Comparison of ENCODE assay signal across 19 mouse cellular contexts in genomic region chr7:118764725-118765124, GRCm38 (mm10). TPM values are rescaled to one million over a fixed set of nuclear protein-coding genes. Genes with fewer than 3 reads are reported as not detected.
DNase-seq lines count a peak whose midpoint lies in the region; ATAC-seq lines count a peak whose summit lies in the region.
"Had no signal": no experiment of that assay in that cellular context is flagged by ENCODE, and none has a peak within 500 bp of the region (broad histone marks: within the 10 kb centered on the region; RNA-seq: fewer than 3 reads in every experiment).

No protein-coding gene starts in this region.

- no peak for ATAC-seq in kidney, embryonic 15.5 days (replicated peaks; ENCODE audit: low FRiP score)
- no peak for ATAC-seq in kidney, embryonic 16.5 days (ENCODE audit: low FRiP score, low TSS enrichment)
- ATAC-seq in megakaryocyte progenitor cell, adult 5-6 weeks (replicated peaks; ENCODE audit: poor library complexity), result no peak
- ATAC-seq: forebrain, embryonic 13.5 days; forebrain, postnatal 0 days had no signal

- peaks cover 56% of the 10 kb centered on the region for H3K36me3 ChIP-seq in kidney, embryonic 15.5 days
- peaks cover 15% of the 10 kb centered on the region for H3K36me3 ChIP-seq in kidney, embryonic 16.5 days (ENCODE audit: insufficient read depth, low read length)

- H3K4me2 ChIP-seq in kidney, embryonic 15.5 days, result no peak overlapping the region
- H3K4me2 ChIP-seq in kidney, embryonic 16.5 days (replicated peaks; ENCODE audit: low read depth, low read length), result no peak overlapping the region
- H3K4me2 ChIP-seq: forebrain, embryonic 13.5 days; hindbrain, embryonic 13.5 days had no signal

- no peaks in the 10 kb centered on the region for H3K27me3 ChIP-seq in kidney, embryonic 15.5 days
- no peaks in the 10 kb centered on the region for H3K27me3 ChIP-seq in kidney, embryonic 16.5 days (ENCODE audit: insufficient read depth, low read length)
- H3K27me3 ChIP-seq: forebrain, embryonic 13.5 days; hindbrain, embryonic 13.5 days; Patski had no signal

- no peaks in the 10 kb centered on the region for H3K9me3 ChIP-seq in kidney, embryonic 15.5 days (replicated peaks)
- no peaks in the 10 kb centered on the region for H3K9me3 ChIP-seq in kidney, embryonic 16.5 days (ENCODE audit: low read length)
- H3K9me3 ChIP-seq: embryonic facial prominence, embryonic 10.5 days; forebrain, embryonic 13.5 days; hindbrain, embryonic 13.5 days had no signal

- no peak overlapping the region for H3K27ac ChIP-seq in kidney, embryonic 15.5 days
- peak overlapping the region; percentile 30; the same call in 1 of the 2 replicates for H3K27ac ChIP-seq in kidney, embryonic 16.5 days (ENCODE audit: low read length)
- H3K27ac ChIP-seq: embryonic facial prominence, embryonic 10.5 days; forebrain, embryonic 13.5 days; gastrocnemius, adult 2 months; hindbrain, embryonic 13.5 days had no signal

- H3K4me1 ChIP-seq in kidney, embryonic 15.5 days, result no peaks in the 10 kb centered on the region
- H3K4me1 ChIP-seq in kidney, embryonic 16.5 days (ENCODE audit: insufficient read depth, low read length), result no peaks in the 10 kb centered on the region
- H3K4me1 ChIP-seq: embryonic facial prominence, embryonic 10.5 days had no signal

- peak; percentile 33 for DNase-seq in kidney, adult 11 months
- DNase-seq in R1 (ENCODE audit: low read depth, low spot score), result peak; percentile 72
- peak; percentile 47 for DNase-seq in yolk sac, embryonic 10.5 days (ENCODE audit: low spot score)
- no peak for DNase-seq in layer of hippocampus, postnatal 14 days (ENCODE audit: low spot score in 2 of 2)
- DNase-seq: adrenal gland, adult 2 months; adrenal gland, postnatal 25 days; cerebellum, adult 2 months; cerebellum, postnatal 10 days; forebrain, postnatal 0 days; gastrocnemius, adult 2 months; gastrocnemius, postnatal 25 days; heart, postnatal 14 days had no signal

- H3K4me3 ChIP-seq in kidney, embryonic 15.5 days (replicated peaks), result no peak overlapping the region
- H3K4me3 ChIP-seq in kidney, embryonic 16.5 days (ENCODE audit: low read length), result no peak overlapping the region
- H3K4me3 ChIP-seq: embryonic facial prominence, embryonic 10.5 days; forebrain, embryonic 13.5 days; gastrocnemius, adult 2 months; hindbrain, embryonic 13.5 days had no signal

- WGBS in kidney, embryonic 15.5 days, result 82% methylated on average over 14 of the region's 14 CpGs
- WGBS in kidney, embryonic 16.5 days, result 75% methylated on average over 14 of the region's 14 CpGs

- H3K9ac ChIP-seq in kidney, embryonic 15.5 days, result no peak overlapping the region
- no peak overlapping the region for H3K9ac ChIP-seq in kidney, embryonic 16.5 days (replicated peaks; ENCODE audit: low read length)
- H3K9ac ChIP-seq: forebrain, embryonic 13.5 days; forebrain, postnatal 0 days; hindbrain, embryonic 13.5 days had no signal

RNA-seq across cellular contexts. Expression of gene Vps35l, which starts 24.7 kb away (rescaled TPM):
- polyA plus RNA-seq in kidney, embryonic 15.5 days (2015; fragmentation: Nextera tagmentation; extraction: Ambion mirVana), result 66.1 and 72.0 TPM in 2 replicates
- 72.8 and 81.0 TPM in 2 replicates for polyA plus RNA-seq in kidney, embryonic 16.5 days (2015; fragmentation: Nextera tagmentation; extraction: Ambion mirVana)
- total RNA-seq in megakaryocyte progenitor cell, adult 5-6 weeks (2015), result 41.7 and 45.1 TPM in 2 replicates
- total RNA-seq in megakaryocyte progenitor cell, adult 5-6 weeks (2017), result 37.4 and 37.9 TPM in 2 replicates
- total RNA-seq in layer of hippocampus, postnatal 14 days (2021), result 10 to 100 TPM; 59.5 to 61.9 TPM

RNA-seq across cellular contexts. Expression of gene Ccp110, which starts 52.4 kb away (rescaled TPM):
- polyA plus RNA-seq in kidney, embryonic 15.5 days (2015; fragmentation: Nextera tagmentation; extraction: Ambion mirVana), result 20.9 and 21.1 TPM in 2 replicates
- 20.0 and 21.1 TPM in 2 replicates for polyA plus RNA-seq in kidney, embryonic 16.5 days (2015; fragmentation: Nextera tagmentation; extraction: Ambion mirVana)
- total RNA-seq in megakaryocyte progenitor cell, adult 5-6 weeks (2015), result 24.0 and 25.0 TPM in 2 replicates
- 16.2 and 20.2 TPM in 2 replicates for total RNA-seq in megakaryocyte progenitor cell, adult 5-6 weeks (2017)
- 10 to 100 TPM; 36.2 TPM for total RNA-seq in layer of hippocampus, postnatal 14 days (2021)

RNA-seq across cellular contexts. Expression of gene Gde1, which starts 59.1 kb away (rescaled TPM):
- polyA plus RNA-seq in kidney, embryonic 15.5 days (2015; fragmentation: Nextera tagmentation; extraction: Ambion mirVana), result 87.5 and 96.9 TPM in 2 replicates
- 106 and 109 TPM in 2 replicates for polyA plus RNA-seq in kidney, embryonic 16.5 days (2015; fragmentation: Nextera tagmentation; extraction: Ambion mirVana)
- total RNA-seq in megakaryocyte progenitor cell, adult 5-6 weeks (2015), result 44.1 and 48.5 TPM in 2 replicates
- total RNA-seq in megakaryocyte progenitor cell, adult 5-6 weeks (2017), result 29.9 and 40.7 TPM in 2 replicates
- total RNA-seq in layer of hippocampus, postnatal 14 days (2021), result 100 to 1,000 TPM; 247 to 250 TPM

Comparison
In these comparisons a context has a peak if more than half of its experiments do, and no peak if none do; other contexts are left out.
1. DNase-seq: peak in kidney, adult 11 months (single experiment), R1 (single experiment) and yolk sac, embryonic 10.5 days (single experiment); none in layer of hippocampus, postnatal 14 days (0 of 2).
2. RNA of gene Gde1, which starts 59.1 kb away (total RNA-seq): 247 to 250 TPM in layer of hippocampus, postnatal 14 days; 29.9 to 48.5 TPM in megakaryocyte progenitor cell, adult 5-6 weeks; every median in the first group is over 4 times any median in the second.